Mouse (Mus musculus) midbrain, postnatal 0 days (tissue): ENCODE measurements at regions not wholly inside any gene's neighbourhood (a gene's known extent, or its start where the extent isn't known, plus 50 kb on each side); places are given as distances from the start of the nearest gene placed in this dataset.

Experiments used
- ATAC-seq: fragments of 200-750 bp; cut with Nextera tagmentation; 2 replicates; pipeline ENCODE4 v1.8.0; 2017; ENCODE audit warnings: moderate number of reproducible peaks, mild to moderate bottlenecking, moderate TSS enrichment, moderate library complexity; ENCODE audit not compliant: low FRiP score
- DNase-seq: peaks from one replicate; pipeline ENCODE4 v3.0.0-alpha.2; 2015; ENCODE audit warnings: low spot score
- H3K27ac ChIP-seq: fragments of 300-500 bp; sonication (generic); 2 replicates; pipeline ENCODE4 v1.5.1; 2014; ENCODE audit warnings: low read depth, mild to moderate bottlenecking, low read length, mixed read lengths
- H3K27me3 ChIP-seq: fragments of 300-500 bp; sonication (generic); 2 replicates; pipeline ENCODE4 v1.6.1; 2014; ENCODE audit warnings: low read length, control low read depth, mixed read lengths; ENCODE audit not compliant: insufficient read depth
- H3K36me3 ChIP-seq: fragments of 300-500 bp; sonication (generic); 2 replicates; pipeline ENCODE4 v1.6.1; 2014; ENCODE audit warnings: low read length, control low read depth, mixed read lengths; ENCODE audit not compliant: insufficient read depth
- H3K4me1 ChIP-seq: fragments of 300-500 bp; sonication (generic); 2 replicates; pipeline ENCODE4 v1.6.1; 2014; ENCODE audit warnings: mild to moderate bottlenecking, control low read depth, antibody characterized with exemption, low read length, mixed read lengths; ENCODE audit not compliant: insufficient read depth
- H3K4me2 ChIP-seq: fragments of 300-500 bp; sonication (generic); 2 replicates; pipeline ENCODE4 v1.6.1; 2014; ENCODE audit warnings: low read depth, mild to moderate bottlenecking, low read length, mixed read lengths; ENCODE audit not compliant: poor library complexity, severe bottlenecking
- H3K4me3 ChIP-seq: fragments of 300-500 bp; sonication (generic); 2 replicates; pipeline ENCODE4 v1.5.1; 2014; ENCODE audit warnings: low read depth, mild to moderate bottlenecking, low read length, moderate library complexity
- H3K9ac ChIP-seq: fragments of 300-500 bp; sonication (generic); replicated peaks from 2 replicates; pipeline ENCODE4 v1.6.1; 2014; ENCODE audit warnings: mild to moderate bottlenecking, low read length, moderate library complexity, mixed read lengths; ENCODE audit not compliant: poor library complexity, severe bottlenecking
- H3K9me3 ChIP-seq: fragments of 300-500 bp; sonication (generic); 2 replicates; pipeline ENCODE4 v1.6.1; 2016; ENCODE audit warnings: low read length, control low read depth
- CTCF ChIP-seq: IDR thresholded peaks from 2 replicates; pipeline ENCODE4 v1.5.1; 2016; ENCODE audit warnings: antibody characterized with exemption, mild to moderate bottlenecking
- WGBS: fragments of 180-500 bp; shearing (Covaris S2); extraction: QIAGEN DNeasy Blood & Tissue Kit; methylation state at CpG from one replicate; pipeline ENCODE4 v1.1.7; 2014; 5-methylcytosine and 5-hydroxymethylcytosine counted together

GRCm38 (mm10) chr2:173448546-173449187, 73.7 kb upstream of the 1700021F07Rik start:
- H3K27ac ChIP-seq: no peak overlapping the region
- 90% methylated on average over 11 of the region's 11 CpGs for WGBS
- H3K4me1 ChIP-seq: no peaks in the 10 kb centered on the region
- H3K4me2 ChIP-seq: no peak overlapping the region
- no peak for ATAC-seq
- DNase-seq: no peak
- no peaks in the 10 kb centered on the region for H3K36me3 ChIP-seq
- no peak for TF ChIP-seq CTCF
- no peaks in the 10 kb centered on the region for H3K9me3 ChIP-seq
- no peak overlapping the region for H3K4me3 ChIP-seq
- H3K9ac ChIP-seq: no peak overlapping the region
- H3K27me3 ChIP-seq: no peaks in the 10 kb centered on the region

DNA sequence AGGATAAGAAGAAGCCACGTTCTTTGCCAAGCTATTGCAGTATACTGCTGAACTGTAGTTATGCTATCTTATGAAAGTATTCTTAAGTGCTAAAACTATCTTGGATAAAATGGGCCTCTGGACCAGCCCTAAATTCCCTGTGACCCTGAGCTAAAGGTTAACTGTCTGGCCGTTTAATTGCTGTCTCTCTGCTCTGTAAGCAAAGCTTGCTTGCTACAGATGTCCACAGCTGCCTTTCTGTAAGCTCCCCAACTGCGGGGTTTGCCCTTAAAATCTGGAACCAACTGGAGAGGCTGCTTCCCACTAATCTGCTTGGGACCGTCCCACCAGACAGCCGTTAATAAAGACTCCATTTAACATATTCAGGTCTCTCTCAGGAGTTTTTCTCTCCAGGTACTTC, 73.2 kb upstream of the 1700021F07Rik start:
- DNase-seq: no peak
- no peak for ATAC-seq
- Histone ChIP-seq H3K27ac (no peak overlapping the region), H3K4me1 (no peaks in the 10 kb centered on the region), H3K9me3 (no peaks in the 10 kb centered on the region), H3K9ac (no peak overlapping the region), H3K4me3 (no peak overlapping the region), H3K36me3 (no peaks in the 10 kb centered on the region), H3K27me3 (no peaks in the 10 kb centered on the region), H3K4me2 (no peak overlapping the region)
- 68% methylated on average over 5 of the region's 5 CpGs for WGBS
- no peak for TF ChIP-seq CTCF

- DNase-seq (no peak), ATAC-seq (no peak)
- Histone ChIP-seq H3K4me3 (no peak overlapping the region), H3K9ac (no peak overlapping the region), H3K27me3 (no peaks in the 10 kb centered on the region), H3K9me3 (no peaks in the 10 kb centered on the region), H3K4me1 (no peaks in the 10 kb centered on the region), H3K36me3 (no peaks in the 10 kb centered on the region), H3K27ac (no peak overlapping the region), H3K4me2 (no peak overlapping the region)
- WGBS: 83% methylated on average over 15 of the region's 15 CpGs
- no peak for TF ChIP-seq CTCF
Observed at GRCm38 (mm10) chr2:173451993-173452481, 70.3 kb upstream of the 1700021F07Rik start.

DNA sequence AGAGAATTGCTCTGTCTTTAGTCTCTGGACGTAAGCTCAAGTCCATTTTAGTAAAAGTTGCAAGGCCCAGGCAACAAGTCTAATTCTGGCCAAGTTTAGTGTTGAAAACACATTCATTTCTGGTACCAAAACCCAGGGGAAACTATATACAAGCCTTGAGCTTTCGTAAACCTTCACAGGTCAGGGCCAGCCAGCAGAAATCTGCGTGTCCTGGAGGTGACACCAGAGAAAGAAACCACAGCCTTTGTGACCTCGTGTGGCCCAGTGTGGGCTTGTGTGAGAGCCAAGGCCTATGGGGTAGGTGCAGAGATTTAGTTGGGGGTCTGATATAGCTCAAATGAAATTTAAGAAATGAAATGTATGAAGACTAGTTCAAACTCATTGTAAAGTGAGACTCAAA, 69.6 kb upstream of the 1700021F07Rik start:
- no peaks in the 10 kb centered on the region for H3K36me3 ChIP-seq
- no peaks in the 10 kb centered on the region for H3K4me1 ChIP-seq
- H3K4me3 ChIP-seq: no peak overlapping the region
- no peak overlapping the region for H3K4me2 ChIP-seq
- H3K9me3 ChIP-seq: no peaks in the 10 kb centered on the region
- no peaks in the 10 kb centered on the region for H3K27me3 ChIP-seq
- TF ChIP-seq CTCF: no peak
- H3K27ac ChIP-seq: no peak overlapping the region
- no peak for ATAC-seq
- DNase-seq: no peak
- 87% methylated on average over 4 of the region's 4 CpGs for WGBS
- no peak overlapping the region for H3K9ac ChIP-seq

DNA sequence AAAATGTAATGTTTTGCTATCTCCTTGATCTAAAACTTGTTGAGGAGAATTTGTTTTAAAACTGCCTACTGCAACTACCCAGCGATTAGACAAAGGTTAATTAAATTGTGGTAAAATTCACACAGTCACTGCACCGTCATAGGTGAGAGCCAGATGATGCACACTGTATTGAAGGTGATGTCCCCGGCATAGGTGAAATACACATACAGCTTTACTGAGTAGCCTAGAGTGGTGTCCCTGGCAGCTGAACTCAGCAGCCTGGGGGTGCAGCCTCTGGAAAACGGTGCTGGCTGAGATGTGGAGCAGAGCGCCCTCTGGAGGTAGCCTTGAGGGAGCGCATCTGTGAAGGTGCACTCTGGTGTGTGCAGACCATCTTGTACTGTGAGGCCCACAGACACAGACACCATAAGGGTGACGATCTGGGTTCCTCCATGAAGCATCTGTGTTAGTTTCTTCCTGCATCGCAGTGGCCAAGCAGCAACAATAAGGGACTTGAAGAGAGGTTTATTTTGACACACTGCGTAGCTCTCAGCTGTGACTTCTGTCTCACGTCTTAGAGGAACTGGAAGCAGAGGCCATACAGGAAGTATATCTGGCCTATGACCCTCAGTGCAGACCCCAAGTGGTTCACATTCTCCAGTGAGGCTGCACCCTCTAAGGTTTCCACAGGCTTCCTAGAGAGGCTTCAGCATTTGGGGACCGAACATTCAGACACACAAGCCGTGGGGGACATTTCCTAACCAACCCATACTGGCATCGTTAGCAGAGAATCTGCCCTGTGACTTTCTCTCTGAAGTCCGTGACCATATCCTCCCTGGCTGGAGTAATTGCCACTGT, 68.6 kb upstream of the 1700021F07Rik start:
- Histone ChIP-seq H3K27me3 (no peaks in the 10 kb centered on the region), H3K4me1 (no peaks in the 10 kb centered on the region), H3K4me2 (no peak overlapping the region), H3K4me3 (no peak overlapping the region), H3K9me3 (no peaks in the 10 kb centered on the region), H3K36me3 (no peaks in the 10 kb centered on the region), H3K9ac (no peak overlapping the region), H3K27ac (no peak overlapping the region)
- DNase-seq (peak; percentile 42), ATAC-seq (no peak)
- peak; percentile 68 for TF ChIP-seq CTCF
- WGBS: 69% methylated on average over 14 of the region's 14 CpGs

GRCm38 (mm10) chr2:173454741-173455140, 67.6 kb upstream of the 1700021F07Rik start:
- DNase-seq: no peak

More at GRCm38 (mm10) chr2:173454741-173455140, 67.6 kb upstream of the 1700021F07Rik start:
- WGBS: 94% methylated on average over 4 of the region's 4 CpGs
- H3K36me3 ChIP-seq: no peaks in the 10 kb centered on the region
- TF ChIP-seq CTCF: peak; percentile 10; the same call in 1 of the 2 replicates
- H3K27ac ChIP-seq: no peak overlapping the region
- H3K4me3 ChIP-seq: no peak overlapping the region
- no peak for ATAC-seq
- no peak overlapping the region for H3K9ac ChIP-seq
- H3K4me2 ChIP-seq: no peak overlapping the region
- H3K27me3 ChIP-seq: no peaks in the 10 kb centered on the region
- H3K9me3 ChIP-seq: no peaks in the 10 kb centered on the region
- no peaks in the 10 kb centered on the region for H3K4me1 ChIP-seq
